Mouse (Mus musculus) midbrain, embryonic 13.5 days (tissue): ENCODE data around the gene Gm9918. TPM values are rescaled to one million over a fixed set of nuclear protein-coding genes. Genes with fewer than 3 reads are reported as not detected.
"Not testable (repeated sequence)": the region's sequence is repeated elsewhere in the genome, so short reads cannot be mapped to it uniquely, and the experiment has no call there.

Source experiments
- ATAC-seq: fragments of 200-750 bp; cut with Nextera tagmentation; 2 replicates; pipeline ENCODE4 v1.8.0; 2017; ENCODE audit warnings: mild to moderate bottlenecking, moderate TSS enrichment, moderate library complexity
- H3K27ac ChIP-seq: fragments of 300-500 bp; sonication (generic); 2 replicates; pipeline ENCODE4 v1.5.1; 2015; ENCODE audit warnings: inconsistent platforms, mild to moderate bottlenecking, moderate library complexity
- H3K27me3 ChIP-seq: fragments of 300-500 bp; sonication (generic); 2 replicates; pipeline ENCODE4 v1.6.1; 2015; ENCODE audit warnings: mild to moderate bottlenecking, inconsistent platforms
- H3K36me3 ChIP-seq: fragments of 300-500 bp; sonication (generic); 2 replicates; pipeline ENCODE4 v1.6.1; 2015; ENCODE audit warnings: mild to moderate bottlenecking, inconsistent platforms
- H3K4me1 ChIP-seq: fragments of 300-500 bp; sonication (generic); replicated peaks from 2 replicates; pipeline ENCODE4 v1.6.1; 2015; ENCODE audit warnings: inconsistent platforms
- H3K4me2 ChIP-seq: fragments of 300-500 bp; sonication (generic); replicated peaks from 2 replicates; pipeline ENCODE4 v1.6.1; 2015; ENCODE audit warnings: moderate library complexity, mild to moderate bottlenecking, inconsistent platforms
- H3K4me3 ChIP-seq: fragments of 300-500 bp; sonication (generic); replicated peaks from 2 replicates; pipeline ENCODE4 v1.5.1; 2015; ENCODE audit warnings: mild to moderate bottlenecking, inconsistent platforms
- H3K9ac ChIP-seq: fragments of 300-500 bp; sonication (generic); replicated peaks from 2 replicates; pipeline ENCODE4 v1.6.1; 2015; ENCODE audit warnings: mild to moderate bottlenecking, inconsistent platforms
- H3K9me3 ChIP-seq: fragments of 300-500 bp; sonication (generic); 2 replicates; pipeline ENCODE4 v1.6.1; 2016; ENCODE audit warnings: mild to moderate bottlenecking, inconsistent platforms
- WGBS: fragments of 180-500 bp; shearing (Covaris S2); methylation state at CpG from one replicate; pipeline ENCODE4 v1.1.7; 2015; 5-methylcytosine and 5-hydroxymethylcytosine counted together
- polyA plus RNA-seq: library from polyadenylated mRNA; unstranded; fragments of >200 nt; fragmentation: Nextera tagmentation; extraction: Ambion mirVana; gene quantifications from 2 replicates; pipeline ENCODE4 v1.2.1, GENCODE M21; 2015

Gene Gm9918
- 0.07 and 0.12 TPM in 2 replicates for polyA plus RNA-seq

DNA sequence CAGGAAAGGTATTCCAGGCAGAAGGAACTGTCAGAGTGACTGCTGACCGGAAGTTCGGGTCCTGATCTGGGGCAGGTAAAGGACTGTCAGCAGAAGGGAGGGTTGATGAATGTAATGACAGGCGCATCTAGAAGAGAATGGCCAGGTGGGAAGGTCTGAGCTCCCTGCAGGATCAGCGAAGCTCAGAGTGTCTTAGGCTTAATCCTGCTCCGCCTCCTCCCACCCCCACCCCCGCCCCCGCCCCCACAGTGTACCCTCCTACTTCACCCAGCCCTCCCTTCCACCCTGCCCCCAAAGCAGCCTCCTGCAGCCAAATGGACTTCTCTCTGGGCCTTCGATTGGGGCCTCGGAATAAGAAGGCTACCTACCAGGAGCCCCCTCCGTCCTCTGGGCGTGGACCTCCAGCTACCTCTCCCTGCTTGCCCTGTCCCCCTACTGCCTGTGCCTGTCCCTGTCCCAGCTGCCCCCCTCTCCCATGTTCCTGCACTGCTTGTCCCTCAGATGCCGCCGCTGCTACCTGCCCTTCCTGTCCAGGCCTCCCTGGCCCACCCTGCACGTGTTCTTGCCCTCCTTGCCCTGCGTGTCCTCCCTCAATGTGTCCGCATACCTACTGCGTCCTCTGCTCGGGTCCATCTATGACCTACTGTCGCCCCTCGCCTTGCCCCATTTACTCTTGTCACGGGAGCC, at the start of gene Gm9918:
Gene Gm9918, plus strand, starts transcription at position 290 of the 687 bp plus-strand sequence.
- no peak within 1 kb of the TSS; the same call in 1 of the 2 replicates for H3K4me3 ChIP-seq
- 6% methylated on average over 21 of the region's 21 CpGs for WGBS
- peak within 1 kb of the TSS; percentile 50; the same call in 1 of the 2 replicates for H3K9ac ChIP-seq

GRCm38 (mm10) chr15:102222386-102222785, 48.0 kb upstream of the Gm9918 start:
- 63% methylated on average over 10 of the region's 10 CpGs for WGBS
- Histone ChIP-seq H3K4me2 (no peak overlapping the region), H3K9ac (no peak overlapping the region), H3K27ac (no peak overlapping the region), H3K4me3 (no peak overlapping the region), H3K9me3 (no peaks in the 10 kb centered on the region), H3K4me1 (peaks cover 12% of the 10 kb centered on the region), H3K27me3 (peaks cover 38% of the 10 kb centered on the region), H3K36me3 (peaks cover 4% of the 10 kb centered on the region; the same call in 1 of the 2 replicates)
- no peak for ATAC-seq

More for the DNA sequence above, at the start of gene Gm9918:
- ATAC-seq = no peak
- Histone ChIP-seq H3K36me3 (no peaks in the 10 kb centered on the region), H3K9me3 (no peaks in the 10 kb centered on the region), H3K4me1 (peaks cover 9% of the 10 kb centered on the region), H3K4me2 (peak within 1 kb of the TSS; percentile 38), H3K27ac (no peak within 1 kb of the TSS), H3K27me3 (peaks cover 23% of the 10 kb centered on the region)

GRCm38 (mm10) chr15:102224186-102224991, 46.0 kb upstream of the Gm9918 start:
- WGBS = 3% methylated on average over 43 of the region's 43 CpGs
- Histone ChIP-seq H3K9me3 (no peaks in the 10 kb centered on the region), H3K27ac (no peak overlapping the region), H3K4me3 (peak overlapping the region; percentile 42), H3K4me2 (peak overlapping the region; percentile 83), H3K9ac (peak overlapping the region; percentile 67), H3K36me3 (no peaks in the 10 kb centered on the region), H3K4me1 (peaks cover 12% of the 10 kb centered on the region), H3K27me3 (peaks cover 41% of the 10 kb centered on the region)
- ATAC-seq = peak; percentile 89

GRCm38 (mm10) chr15:102224992-102225617, 45.3 kb upstream of the Gm9918 start:
- Histone ChIP-seq H3K4me1 (peaks cover 12% of the 10 kb centered on the region), H3K27me3 (peaks cover 41% of the 10 kb centered on the region), H3K9ac (peak overlapping the region; percentile 67), H3K4me2 (peak overlapping the region; percentile 83), H3K36me3 (no peaks in the 10 kb centered on the region), H3K4me3 (peak overlapping the region; percentile 42), H3K9me3 (no peaks in the 10 kb centered on the region), H3K27ac (no peak overlapping the region)
- 20% methylated on average over 21 of the region's 21 CpGs for WGBS
- no peak for ATAC-seq

GRCm38 (mm10) chr15:102225619-102226018, 44.7 kb upstream of the Gm9918 start:
- H3K27ac ChIP-seq, H3K4me2 ChIP-seq, ATAC-seq, H3K9me3 ChIP-seq, H3K9ac ChIP-seq, H3K4me3 ChIP-seq, H3K36me3 ChIP-seq: not testable (repeated sequence)
- H3K4me1 ChIP-seq = peaks cover 12% of the 10 kb centered on the region
- peaks cover 41% of the 10 kb centered on the region for H3K27me3 ChIP-seq
- WGBS = 79% methylated on average over 6 of the region's 6 CpGs

DNA sequence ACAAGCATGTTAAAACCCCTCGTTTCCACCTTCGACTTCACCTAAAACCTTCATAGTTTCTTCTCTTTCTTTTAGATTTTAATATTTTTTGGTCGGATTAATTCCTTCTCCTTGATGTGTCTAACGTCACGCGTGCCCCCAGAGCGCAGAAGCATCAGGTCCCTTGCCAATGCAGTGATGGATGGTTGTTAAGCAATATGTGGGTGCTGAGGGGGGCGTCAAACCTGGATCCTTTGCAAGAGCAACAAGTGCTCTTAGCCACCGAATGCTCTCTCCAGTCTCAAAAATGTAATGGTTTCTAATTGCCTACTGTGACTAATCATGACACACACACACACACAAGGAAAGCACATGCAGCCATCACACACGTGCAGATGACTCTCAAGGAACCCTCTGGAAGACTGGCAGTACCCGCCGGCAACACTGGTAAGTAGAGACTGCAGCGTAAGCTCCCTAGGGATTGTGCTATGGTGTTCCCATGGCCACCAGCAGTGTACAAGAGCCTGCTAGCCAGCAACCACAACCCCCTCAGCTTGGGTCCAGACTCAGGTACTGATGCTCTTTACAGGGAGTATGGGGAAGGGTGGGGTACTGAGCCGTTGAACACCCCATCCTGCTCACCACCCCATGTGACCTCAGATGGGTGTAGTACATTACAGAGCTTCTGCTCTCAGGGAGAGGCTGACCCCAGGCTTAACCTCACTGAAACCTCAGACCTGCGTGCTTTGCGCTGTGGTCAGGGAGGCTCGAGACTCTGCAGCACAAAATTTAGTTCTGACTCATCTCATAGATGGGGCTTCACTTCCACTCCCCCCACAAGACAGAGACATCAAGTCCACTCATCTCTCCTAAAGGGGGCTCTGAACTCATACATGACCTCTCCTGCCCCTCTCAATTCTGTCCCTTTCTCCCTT, 39.7 kb upstream of the Gm9918 start:
- Histone ChIP-seq H3K4me3 (no peak overlapping the region), H3K9me3 (no peaks in the 10 kb centered on the region), H3K27me3 (peaks cover 8% of the 10 kb centered on the region; the same call in 1 of the 2 replicates), H3K27ac (no peak overlapping the region), H3K9ac (no peak overlapping the region), H3K4me2 (no peak overlapping the region), H3K36me3 (no peaks in the 10 kb centered on the region), H3K4me1 (peaks cover 7% of the 10 kb centered on the region)
- ATAC-seq = no peak
- 82% methylated on average over 17 of the region's 17 CpGs for WGBS

DNA sequence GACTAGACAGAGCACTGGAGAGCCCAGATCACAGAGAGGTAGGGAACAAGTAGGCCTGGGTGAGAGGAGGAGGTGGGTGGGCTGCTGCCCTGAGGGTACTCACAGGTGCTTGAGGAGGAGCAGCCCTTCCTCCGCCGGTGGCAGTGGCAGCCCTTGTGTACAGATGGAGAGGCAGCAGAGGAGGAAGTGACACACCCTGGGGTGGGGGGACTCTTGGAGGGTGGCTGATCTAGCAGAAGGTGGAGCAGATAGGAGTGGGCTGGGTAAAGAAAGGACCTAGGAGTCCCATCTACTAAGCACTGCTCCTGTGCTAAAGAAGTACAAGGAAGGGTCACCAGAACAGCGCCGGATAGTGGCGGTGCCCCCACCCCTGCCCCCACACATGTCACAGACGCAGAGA, 38.6 kb upstream of the Gm9918 start, which contains the start of gene Itgb7:
Gene Itgb7, minus strand, starts transcription at position 197 of the 400 bp plus-strand sequence.
- no peaks in the 10 kb centered on the region for H3K9me3 ChIP-seq
- ATAC-seq = no peak
- peaks cover 3% of the 10 kb centered on the region; the same call in 1 of the 2 replicates for H3K27me3 ChIP-seq
- H3K4me2 ChIP-seq = no peak within 1 kb of the TSS
- no peak within 1 kb of the TSS for H3K9ac ChIP-seq
- WGBS = 55% methylated on average over 6 of the region's 6 CpGs
- no peak within 1 kb of the TSS for H3K4me3 ChIP-seq
- no peak within 1 kb of the TSS for H3K27ac ChIP-seq
- H3K36me3 ChIP-seq = no peaks in the 10 kb centered on the region
- peaks cover 10% of the 10 kb centered on the region for H3K4me1 ChIP-seq

DNA sequence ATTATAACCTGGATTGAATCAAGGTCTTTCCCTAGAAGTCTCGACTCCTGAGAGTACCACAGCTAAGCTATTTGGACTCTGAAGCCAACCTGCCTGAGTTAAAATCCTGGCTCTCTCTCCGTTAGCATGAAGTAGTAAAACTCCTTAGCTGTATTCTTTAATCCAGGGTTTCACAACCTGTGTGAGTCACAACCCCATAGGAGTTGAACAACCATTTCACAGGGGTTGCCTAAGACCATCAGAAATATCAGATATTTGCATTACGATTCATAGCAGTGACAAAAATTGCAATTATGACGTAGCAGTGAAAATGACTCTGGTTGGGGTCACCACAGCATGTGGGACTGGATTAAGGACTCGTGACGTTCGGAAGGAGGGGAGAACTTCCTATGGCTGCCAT, 37.6 kb upstream of the Gm9918 start:
- Histone ChIP-seq H3K9ac (no peak overlapping the region), H3K4me2 (no peak overlapping the region), H3K4me1 (peaks cover 10% of the 10 kb centered on the region), H3K27me3 (peaks cover 3% of the 10 kb centered on the region; the same call in 1 of the 2 replicates), H3K27ac (no peak overlapping the region), H3K4me3 (no peak overlapping the region), H3K36me3 (no peaks in the 10 kb centered on the region), H3K9me3 (no peaks in the 10 kb centered on the region)
- ATAC-seq = no peak
- WGBS = 88% methylated on average over 7 of the region's 7 CpGs

GRCm38 (mm10) chr15:102233896-102234295, 36.5 kb upstream of the Gm9918 start:
- Histone ChIP-seq H3K9me3 (no peaks in the 10 kb centered on the region), H3K4me2 (no peak overlapping the region), H3K27ac (no peak overlapping the region), H3K4me3 (no peak overlapping the region), H3K27me3 (peaks cover 6% of the 10 kb centered on the region), H3K4me1 (peaks cover 10% of the 10 kb centered on the region), H3K9ac (no peak overlapping the region), H3K36me3 (no peaks in the 10 kb centered on the region)
- no peak for ATAC-seq
- 22% methylated on average over 2 of the region's 2 CpGs for WGBS

GRCm38 (mm10) chr15:102235371-102236027, 34.9 kb upstream of the Gm9918 start:
- H3K4me1 ChIP-seq = peaks cover 10% of the 10 kb centered on the region
- peaks cover 12% of the 10 kb centered on the region for H3K27me3 ChIP-seq
- H3K9me3 ChIP-seq = no peaks in the 10 kb centered on the region
- H3K9ac ChIP-seq = peak overlapping the region; percentile 44
- H3K36me3 ChIP-seq = no peaks in the 10 kb centered on the region
- H3K4me3 ChIP-seq = no peak overlapping the region
- no peak overlapping the region for H3K27ac ChIP-seq
- 17% methylated on average over 21 of the region's 21 CpGs for WGBS
- peak overlapping the region; percentile 30 for H3K4me2 ChIP-seq
- peak; percentile 37; the same call in 1 of the 2 replicates for ATAC-seq
